Mouse (Mus musculus): ENCODE results near the gene Chd2.

Chd2 gene

GRCm38 (mm10) chr7:73540202-73541078 is 1.2 kb downstream of the Chd2 start:
- under 1% methylated on average over 12 of the region's 12 CpGs for WGBS

- WGBS: 2% methylated on average over 2 of the region's 2 CpGs
Measured at GRCm38 (mm10) chr7:73539116-73539682, 2.4 kb downstream of the Chd2 start.

- WGBS: 1% methylated on average over 4 of the region's 4 CpGs
Measured at GRCm38 (mm10) chr7:73538424-73539079, 3.1 kb downstream of the Chd2 start.

GRCm38 (mm10) chr7:73537634-73538423 is 3.8 kb downstream of the Chd2 start:
- WGBS: under 1% methylated on average over 46 of the region's 46 CpGs

GRCm38 (mm10) chr7:73537228-73537627 is 4.4 kb downstream of the Chd2 start:
- WGBS: 1% methylated on average over 10 of the region's 10 CpGs

- WGBS: 15% methylated on average over 2 of the region's 2 CpGs
Measured at GRCm38 (mm10) chr7:73536579-73536978, 5.1 kb downstream of the Chd2 start.

- WGBS: 23% methylated on average over 4 of the region's 4 CpGs
Measured at GRCm38 (mm10) chr7:73535861-73536200, 5.8 kb downstream of the Chd2 start.

GRCm38 (mm10) chr7:73534937-73535860 is 6.4 kb downstream of the Chd2 start:
- WGBS: 27% methylated on average over 2 of the region's 2 CpGs

- 25% methylated on average over 2 of the region's 2 CpGs for WGBS
Measured at GRCm38 (mm10) chr7:73533457-73533856, 8.2 kb downstream of the Chd2 start.

- WGBS: 19% methylated on average over 3 of the region's 3 CpGs
Measured at GRCm38 (mm10) chr7:73532916-73533315, 8.7 kb downstream of the Chd2 start.

- 64% methylated on average over 3 of the region's 3 CpGs for WGBS
Measured at GRCm38 (mm10) chr7:73532139-73532538, 9.5 kb downstream of the Chd2 start.

- WGBS: 27% methylated on average over 7 of the region's 7 CpGs
Measured at GRCm38 (mm10) chr7:73531506-73532093, 10.0 kb downstream of the Chd2 start.

- 37% methylated on average over 5 of the region's 5 CpGs for WGBS
Measured at GRCm38 (mm10) chr7:73530846-73531245, 10.8 kb downstream of the Chd2 start.

- 44% methylated on average over 5 of the region's 5 CpGs for WGBS
Measured at GRCm38 (mm10) chr7:73530164-73530563, 11.5 kb downstream of the Chd2 start.

- 51% methylated on average over 6 of the region's 6 CpGs for WGBS
Measured at GRCm38 (mm10) chr7:73529261-73529660, 12.4 kb downstream of the Chd2 start.

- WGBS: 70% methylated on average over 7 of the region's 7 CpGs
Measured at GRCm38 (mm10) chr7:73528377-73528894, 13.2 kb downstream of the Chd2 start.

- 86% methylated on average over 4 of the region's 4 CpGs for WGBS
Measured at GRCm38 (mm10) chr7:73527225-73527624, 14.4 kb downstream of the Chd2 start.

GRCm38 (mm10) chr7:73524454-73524952 is 17.1 kb downstream of the Chd2 start:
- 13% methylated on average over 9 of the region's 9 CpGs for WGBS

- 13% methylated on average over 1 of the region's 1 CpGs for WGBS
Measured at GRCm38 (mm10) chr7:73523608-73524259, 17.9 kb downstream of the Chd2 start.
